Mouse (Mus musculus): ENCODE results near the gene Mxra8. TPM values are rescaled to one million over a fixed set of nuclear protein-coding genes. Genes with fewer than 3 reads are reported as not detected.

Gene Mxra8
- polyA plus RNA-seq, 1 experiment from 2014 or later, result 223 TPM

DNA sequence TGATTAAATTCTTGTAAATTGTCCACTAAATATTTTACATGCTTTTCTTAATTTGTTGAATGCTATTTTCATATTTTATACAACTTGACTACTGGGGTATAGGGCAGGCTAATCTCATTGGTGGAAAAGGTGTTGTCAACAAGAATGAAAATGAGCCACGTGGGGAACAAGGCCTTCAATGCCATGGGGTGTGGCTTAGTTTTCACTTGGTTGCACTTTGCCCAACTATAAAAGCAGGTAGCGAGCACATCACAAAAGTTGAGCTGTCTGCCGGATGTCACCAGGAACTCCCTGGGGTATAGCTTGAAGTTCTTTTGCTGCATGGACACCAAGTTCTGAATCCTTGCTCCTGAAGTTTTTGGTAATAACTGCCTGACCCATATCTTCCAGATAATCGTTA is 21.9 kb upstream of the Mxra8 start:
- Histone ChIP-seq H3K4me1 (peaks cover 18% of the 10 kb centered on the region), H3K9ac (no peak overlapping the region), H3K4me3 (no peak overlapping the region), H3K27ac (no peak overlapping the region), H3K27me3 (no peaks in the 10 kb centered on the region), H3K9me3 (no peaks in the 10 kb centered on the region), H3K4me2 (no peak overlapping the region), H3K36me3 (peaks cover 82% of the 10 kb centered on the region)
- WGBS, result 83% methylated on average over 4 of the region's 4 CpGs
- no peak for ATAC-seq (ENCODE audit: borderline replicate concordance, extremely low read depth, low FRiP score, low TSS enrichment)

DNA sequence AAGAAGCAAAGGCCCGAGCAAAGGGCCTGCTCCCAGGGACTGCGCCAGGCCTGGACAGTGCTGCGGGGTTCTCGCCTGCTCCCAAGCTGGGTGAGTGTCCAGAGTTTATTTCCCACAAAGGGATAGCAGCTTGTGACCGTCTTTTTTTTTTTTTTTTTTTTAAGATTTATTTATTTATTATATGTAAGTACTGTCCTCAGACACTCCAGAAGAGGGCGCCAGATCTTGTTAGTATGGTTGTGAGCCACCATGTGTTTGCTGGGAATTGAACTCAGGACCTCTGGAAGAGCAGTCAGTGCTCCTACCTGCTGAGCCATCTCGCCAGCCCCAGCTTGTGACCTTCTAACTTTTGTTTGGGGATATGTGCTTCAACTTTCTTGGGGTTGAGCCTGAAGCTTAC is 18.5 kb upstream of the Mxra8 start:
- no peak for ATAC-seq (ENCODE audit: borderline replicate concordance, extremely low read depth, low FRiP score, low TSS enrichment)
- no peak overlapping the region for H3K4me3 ChIP-seq
- H3K4me1 ChIP-seq, result no peaks in the 10 kb centered on the region
- 72% methylated on average over 7 of the region's 7 CpGs for WGBS
- H3K9me3 ChIP-seq, result no peaks in the 10 kb centered on the region
- no peaks in the 10 kb centered on the region for H3K27me3 ChIP-seq
- no peak overlapping the region for H3K9ac ChIP-seq
- H3K27ac ChIP-seq, result no peak overlapping the region
- no peak overlapping the region for H3K4me2 ChIP-seq
- H3K36me3 ChIP-seq, result peaks cover 94% of the 10 kb centered on the region

DNA sequence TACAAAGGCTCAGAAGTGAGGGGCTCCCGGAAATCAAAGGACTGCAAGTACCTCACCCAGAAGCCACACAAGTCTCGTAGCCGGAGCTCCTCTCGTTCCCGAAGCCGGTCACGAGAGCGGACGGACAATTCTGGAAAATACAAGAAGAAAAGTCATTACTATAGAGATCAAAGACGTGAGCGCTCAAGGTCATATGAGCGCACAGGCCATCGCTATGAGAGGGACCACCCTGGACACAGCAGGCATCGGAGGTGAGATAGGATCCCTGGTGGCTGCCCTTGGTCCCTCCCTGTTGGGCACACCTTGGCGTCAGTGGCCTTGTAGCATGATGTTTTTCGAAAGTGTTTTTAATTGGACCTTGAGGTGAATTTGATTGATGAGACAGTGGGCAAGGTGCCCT is 16.0 kb upstream of the Mxra8 start:
- H3K36me3 ChIP-seq, result peaks cover 92% of the 10 kb centered on the region
- no peak overlapping the region for H3K4me3 ChIP-seq
- H3K27me3 ChIP-seq, result no peaks in the 10 kb centered on the region
- H3K9me3 ChIP-seq, result no peaks in the 10 kb centered on the region
- H3K4me1 ChIP-seq, result no peaks in the 10 kb centered on the region
- 96% methylated on average over 16 of the region's 16 CpGs for WGBS
- H3K4me2 ChIP-seq, result no peak overlapping the region
- no peak overlapping the region for H3K27ac ChIP-seq
- H3K9ac ChIP-seq, result no peak overlapping the region
- no peak for ATAC-seq (ENCODE audit: borderline replicate concordance, extremely low read depth, low FRiP score, low TSS enrichment)

DNA sequence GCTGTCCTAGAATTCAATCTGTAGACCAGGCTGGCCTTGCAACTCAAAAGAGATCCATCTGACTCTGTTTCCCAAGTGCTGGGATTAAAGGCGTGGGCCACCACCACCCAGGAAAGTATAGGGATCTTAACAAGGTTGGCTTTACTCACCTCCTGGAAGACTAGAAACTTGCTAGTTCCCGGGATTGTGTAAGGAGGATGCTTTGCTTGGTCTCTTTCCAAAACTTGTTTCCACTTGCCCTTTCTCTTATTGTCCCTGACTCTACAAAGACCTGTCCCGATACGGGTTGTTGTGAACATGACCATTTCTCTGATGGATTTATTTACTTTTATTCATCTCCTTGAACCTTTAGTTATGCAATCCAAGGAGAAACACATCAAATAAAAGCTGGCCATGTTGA is 9.6 kb upstream of the Mxra8 start:
- ATAC-seq (ENCODE audit: borderline replicate concordance, extremely low read depth, low FRiP score, low TSS enrichment), result no peak
- 89% methylated on average over 4 of the region's 4 CpGs for WGBS

DNA sequence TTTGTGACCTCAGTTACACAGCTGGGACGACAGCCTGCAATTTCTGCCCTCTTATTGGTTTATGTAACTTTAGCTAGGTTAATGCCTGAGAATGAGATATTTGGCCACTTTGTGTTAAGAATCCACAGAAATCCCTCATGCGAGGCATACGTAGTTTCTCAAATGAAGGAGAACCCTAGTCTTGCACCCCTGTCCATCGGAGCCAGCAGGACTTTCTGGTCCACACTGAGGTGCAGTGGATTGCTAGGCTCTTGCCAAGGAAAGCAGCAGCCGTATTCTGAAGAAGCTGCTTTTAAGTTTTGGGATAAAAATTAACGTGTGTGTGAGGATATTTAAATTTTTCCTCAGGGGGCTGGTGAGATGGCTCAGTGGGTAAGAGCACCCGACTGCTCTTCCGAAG is 8.9 kb upstream of the Mxra8 start:
- peak overlapping the region; percentile 85 for H3K4me3 ChIP-seq
- ATAC-seq (ENCODE audit: borderline replicate concordance, extremely low read depth, low FRiP score, low TSS enrichment), result no peak
- WGBS, result 49% methylated on average over 8 of the region's 8 CpGs
- H3K9ac ChIP-seq, result no peak overlapping the region
- peaks cover 28% of the 10 kb centered on the region for H3K36me3 ChIP-seq
- peak overlapping the region; percentile 93 for H3K4me2 ChIP-seq
- H3K27ac ChIP-seq, result peak overlapping the region; percentile 92; the same call in 1 of the 2 replicates
- H3K9me3 ChIP-seq, result no peaks in the 10 kb centered on the region
- H3K4me1 ChIP-seq, result peaks cover 28% of the 10 kb centered on the region
- H3K27me3 ChIP-seq, result no peaks in the 10 kb centered on the region

More for the DNA sequence above, 9.6 kb upstream of the Mxra8 start:
- Histone ChIP-seq H3K27ac (no peak overlapping the region), H3K9ac (no peak overlapping the region), H3K4me3 (no peak overlapping the region), H3K4me2 (no peak overlapping the region), H3K27me3 (no peaks in the 10 kb centered on the region), H3K36me3 (peaks cover 35% of the 10 kb centered on the region), H3K9me3 (no peaks in the 10 kb centered on the region), H3K4me1 (peaks cover 28% of the 10 kb centered on the region)

DNA sequence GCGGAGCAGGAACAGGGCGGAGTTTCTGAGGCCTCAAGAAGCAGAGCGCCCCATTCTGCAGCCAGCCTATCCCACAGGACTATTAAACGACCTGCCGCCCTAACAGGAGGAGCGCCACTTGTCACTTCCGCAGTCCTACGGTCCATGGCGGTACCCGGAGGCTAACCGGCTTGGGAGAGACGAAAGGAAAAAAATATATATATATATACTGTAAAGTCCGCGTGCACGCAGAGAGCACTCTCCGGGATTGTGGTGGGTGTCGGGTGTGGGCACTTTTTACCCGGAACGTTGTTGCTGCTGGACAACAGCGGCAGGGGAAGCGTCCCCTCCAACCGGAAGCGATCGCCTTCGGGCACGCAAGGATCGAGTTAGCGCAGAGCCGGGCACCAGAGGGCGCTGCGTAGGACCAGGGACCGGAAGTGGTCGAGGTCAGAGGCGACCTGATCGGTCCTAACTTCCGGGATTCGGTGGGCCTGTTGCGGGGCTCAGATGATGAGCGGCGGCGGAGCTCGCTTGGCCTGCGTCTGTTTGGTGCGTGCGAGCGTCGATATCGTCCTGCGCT is 8.2 kb upstream of the Mxra8 start, which contains the start of gene Aurkaip1:
Aurkaip1 (plus strand) TSS at position 68 of the 562 bp plus-strand sequence.
- WGBS, result 2% methylated on average over 49 of the region's 49 CpGs
- peak within 1 kb of the TSS; percentile 93 for H3K4me2 ChIP-seq
- H3K4me1 ChIP-seq, result peaks cover 28% of the 10 kb centered on the region
- no peaks in the 10 kb centered on the region for H3K9me3 ChIP-seq
- ATAC-seq (ENCODE audit: borderline replicate concordance, extremely low read depth, low FRiP score, low TSS enrichment), result peak; percentile 91
- peak within 1 kb of the TSS; percentile 92 for H3K27ac ChIP-seq
- peak within 1 kb of the TSS; percentile 85 for H3K4me3 ChIP-seq
- H3K36me3 ChIP-seq, result peaks cover 25% of the 10 kb centered on the region
- H3K9ac ChIP-seq, result peak within 1 kb of the TSS; percentile 78
- H3K27me3 ChIP-seq, result no peaks in the 10 kb centered on the region

DNA sequence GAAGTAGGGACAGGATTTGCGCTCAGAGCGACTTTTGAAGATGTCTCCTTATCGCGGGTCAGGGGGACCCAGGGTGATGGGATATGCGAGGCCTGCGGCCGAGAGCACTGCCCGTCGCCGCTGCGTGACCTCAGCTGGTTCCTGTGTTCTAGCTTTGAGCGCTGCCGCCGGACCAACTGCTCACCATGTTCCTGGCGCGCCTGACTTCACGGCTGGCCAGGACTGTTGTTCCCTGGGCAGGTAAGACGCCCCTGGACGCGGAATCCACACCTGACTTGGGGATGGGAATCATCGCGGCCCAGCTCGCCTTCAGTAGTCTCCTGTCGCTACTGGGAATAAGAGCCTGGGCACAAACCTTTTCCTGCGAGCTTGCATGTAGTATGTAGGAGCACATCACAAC is 7.6 kb upstream of the Mxra8 start:
- WGBS, result 1% methylated on average over 25 of the region's 25 CpGs
- Histone ChIP-seq H3K4me3 (peak overlapping the region; percentile 85), H3K27me3 (no peaks in the 10 kb centered on the region), H3K27ac (peak overlapping the region; percentile 92), H3K9me3 (no peaks in the 10 kb centered on the region), H3K36me3 (peaks cover 20% of the 10 kb centered on the region), H3K4me1 (peaks cover 30% of the 10 kb centered on the region), H3K4me2 (peak overlapping the region; percentile 93), H3K9ac (peak overlapping the region; percentile 78)
- no peak; the same call in 1 of the 2 replicates for ATAC-seq (ENCODE audit: borderline replicate concordance, extremely low read depth, low FRiP score, low TSS enrichment)

DNA sequence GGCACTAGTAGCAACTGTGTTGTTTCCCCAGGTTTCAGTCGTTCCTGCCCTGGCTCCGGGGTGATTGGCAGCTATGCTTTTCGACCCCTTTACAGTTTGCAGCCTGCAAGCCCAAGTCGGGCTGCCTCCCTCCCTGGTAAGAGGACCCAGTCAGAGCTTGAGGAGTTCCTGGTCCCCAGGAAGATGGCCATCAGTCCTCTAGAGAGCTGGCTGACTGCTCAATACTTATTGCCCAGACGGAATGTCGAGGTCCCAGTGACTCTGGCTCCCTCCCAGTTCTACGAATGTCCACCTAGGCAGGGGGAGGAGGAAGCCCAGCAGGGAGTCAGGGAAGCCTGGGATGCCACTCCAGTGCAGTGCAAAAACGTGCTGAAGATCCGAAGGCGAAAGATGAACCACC is 7.2 kb upstream of the Mxra8 start:
- H3K4me3 ChIP-seq, result peak overlapping the region; percentile 85
- peaks cover 15% of the 10 kb centered on the region for H3K36me3 ChIP-seq
- H3K27ac ChIP-seq, result no peak overlapping the region
- no peaks in the 10 kb centered on the region for H3K9me3 ChIP-seq
- H3K9ac ChIP-seq, result peak overlapping the region; percentile 78
- H3K4me2 ChIP-seq, result peak overlapping the region; percentile 93
- H3K27me3 ChIP-seq, result no peaks in the 10 kb centered on the region
- WGBS, result 45% methylated on average over 10 of the region's 10 CpGs
- H3K4me1 ChIP-seq, result peaks cover 35% of the 10 kb centered on the region
- no peak for ATAC-seq (ENCODE audit: borderline replicate concordance, extremely low read depth, low FRiP score, low TSS enrichment)

DNA sequence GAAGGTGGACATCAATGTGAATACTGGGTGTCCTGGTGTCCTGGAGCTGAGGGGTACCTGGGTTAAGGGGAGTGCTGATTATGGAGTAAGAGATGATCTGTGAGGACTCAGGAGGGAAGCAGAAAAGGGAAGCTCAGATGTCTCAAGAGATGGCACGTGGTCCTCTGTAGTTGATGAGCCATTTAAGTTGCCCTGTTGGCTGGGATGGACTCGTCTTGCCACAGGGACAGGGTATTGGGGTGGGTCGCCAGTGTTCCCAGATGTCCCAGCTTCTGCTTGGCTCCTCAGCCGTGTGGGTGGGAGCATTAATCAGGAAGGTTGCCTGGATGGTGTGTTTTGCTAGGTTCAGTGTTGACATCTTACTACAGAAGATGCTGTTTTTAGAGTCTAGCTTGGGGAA is 6.2 kb upstream of the Mxra8 start:
- no peak overlapping the region for H3K9ac ChIP-seq
- H3K27me3 ChIP-seq, result no peaks in the 10 kb centered on the region
- no peaks in the 10 kb centered on the region for H3K9me3 ChIP-seq
- H3K4me1 ChIP-seq, result peaks cover 44% of the 10 kb centered on the region
- ATAC-seq (ENCODE audit: borderline replicate concordance, extremely low read depth, low FRiP score, low TSS enrichment), result no peak
- H3K4me3 ChIP-seq, result peak overlapping the region; percentile 85; the same call in 1 of the 2 replicates
- peaks cover 6% of the 10 kb centered on the region; the same call in 1 of the 2 replicates for H3K36me3 ChIP-seq
- H3K4me2 ChIP-seq, result peak overlapping the region; percentile 93; the same call in 1 of the 2 replicates
- WGBS, result 77% methylated on average over 4 of the region's 4 CpGs
- 0 out of 2 replicates have a peak overlapping the region, but pooled peaks have one; percentile 9 for H3K27ac ChIP-seq

DNA sequence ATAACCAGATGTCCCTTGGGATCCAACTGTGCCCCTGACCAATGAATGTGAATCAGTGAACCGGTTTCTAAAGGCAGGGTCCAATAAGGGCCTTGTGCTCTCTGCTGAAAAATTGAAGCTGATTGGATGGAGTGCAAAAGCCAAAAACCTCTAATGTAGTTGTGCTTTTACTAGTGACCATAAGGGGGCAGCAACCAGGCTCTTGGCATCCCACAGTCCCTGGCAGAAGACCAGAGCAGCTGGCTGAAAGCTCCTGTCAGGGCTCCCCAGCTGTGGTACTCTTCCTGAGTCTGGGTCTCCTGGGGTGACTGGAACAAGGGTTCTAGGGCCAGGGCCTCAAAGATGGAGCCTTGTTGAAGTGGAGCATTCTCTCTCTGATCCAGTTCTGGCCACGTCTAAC is 5.6 kb upstream of the Mxra8 start:
- H3K27ac ChIP-seq, result peak overlapping the region; percentile 84
- peak; percentile 41 for ATAC-seq (ENCODE audit: borderline replicate concordance, extremely low read depth, low FRiP score, low TSS enrichment)
- H3K4me2 ChIP-seq, result peak overlapping the region; percentile 27
- peaks cover 5% of the 10 kb centered on the region; the same call in 1 of the 2 replicates for H3K36me3 ChIP-seq
- H3K9me3 ChIP-seq, result no peaks in the 10 kb centered on the region
- no peaks in the 10 kb centered on the region for H3K27me3 ChIP-seq
- H3K4me1 ChIP-seq, result peaks cover 49% of the 10 kb centered on the region
- WGBS, result 15% methylated on average over 2 of the region's 2 CpGs
- no peak overlapping the region; the same call in 1 of the 2 replicates for H3K4me3 ChIP-seq
- no peak overlapping the region for H3K9ac ChIP-seq

DNA sequence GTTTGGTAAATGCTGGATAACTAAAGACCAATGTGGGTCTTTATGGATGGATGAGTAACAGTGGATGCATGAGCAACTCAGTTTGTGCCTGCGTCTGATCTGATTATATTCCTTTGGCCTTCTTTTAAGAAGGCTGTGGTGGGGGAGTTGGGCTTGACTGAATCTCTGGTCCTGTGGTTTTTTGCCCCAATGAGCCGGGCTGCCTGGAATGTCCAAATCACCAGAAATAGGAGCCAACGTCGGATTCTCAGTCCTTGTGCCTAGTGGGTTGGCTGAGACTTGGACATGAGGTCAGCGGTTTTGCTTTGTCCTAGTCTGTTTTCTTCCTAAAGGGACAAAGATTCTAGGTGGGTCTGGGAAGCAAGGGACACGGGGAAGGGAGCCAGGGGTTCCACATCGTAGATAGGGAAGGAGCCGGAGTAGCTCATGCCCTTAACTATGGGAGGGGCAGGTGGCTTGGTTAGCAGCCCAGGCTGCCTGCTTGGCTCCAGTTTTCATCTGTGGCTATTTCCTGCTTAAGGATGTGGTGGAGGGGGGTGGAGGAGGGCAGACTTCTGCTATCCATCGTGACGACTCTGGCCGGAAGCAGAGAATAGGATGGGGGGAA is 2.0 kb upstream of the Mxra8 start:
- no peak for ATAC-seq (ENCODE audit: borderline replicate concordance, extremely low read depth, low FRiP score, low TSS enrichment)
- peak overlapping the region; percentile 11; the same call in 1 of the 2 replicates for H3K4me3 ChIP-seq
- peaks cover 8% of the 10 kb centered on the region for H3K36me3 ChIP-seq
- H3K9ac ChIP-seq, result no peak overlapping the region; the same call in 1 of the 2 replicates
- WGBS, result 39% methylated on average over 11 of the region's 11 CpGs
- H3K9me3 ChIP-seq, result no peaks in the 10 kb centered on the region
- H3K27ac ChIP-seq, result peak overlapping the region; percentile 95
- H3K27me3 ChIP-seq, result no peaks in the 10 kb centered on the region
- H3K4me2 ChIP-seq, result peak overlapping the region; percentile 86
- H3K4me1 ChIP-seq, result peaks cover 65% of the 10 kb centered on the region
